Mouse (Mus musculus) lung, adult 2 months (tissue): ENCODE results near the gene Tbxas1.

Experiments
- CTCF ChIP-seq: fragments of 200-500 bp; IDR thresholded peaks from 2 replicates; pipeline ENCODE4 v1.5.1; 2011; ENCODE audit warnings: mild to moderate bottlenecking, low read length, control low read depth; ENCODE audit not compliant: insufficient read depth
- POLR2A ChIP-seq: fragments of 200-500 bp; IDR thresholded peaks from 2 replicates; pipeline ENCODE4 v1.6.1; 2011; ENCODE audit warnings: low read depth, mild to moderate bottlenecking, control low read depth, low read length, borderline replicate concordance; ENCODE audit errors: extremely low read depth

- TF ChIP-seq POLR2A = no peak
- no peak for TF ChIP-seq CTCF
These were observed 44.0 kb downstream of the Tbxas1 start for GRCm38 (mm10) chr6:38919135-38919740.
